Mouse (Mus musculus): ENCODE results near the gene Pfkfb4. TPM values are rescaled to one million over a fixed set of nuclear protein-coding genes. Genes with fewer than 3 reads are reported as not detected.

Pfkfb4 gene
- polyA plus RNA-seq, 1 experiment from 2014 or later = 15.1 TPM

- no peaks in the 10 kb centered on the region for H3K27me3 ChIP-seq (replicated peaks; ENCODE audit: control insufficient read depth, insufficient read depth, low read length)
- no peaks in the 10 kb centered on the region for H3K9me3 ChIP-seq (ENCODE audit: control insufficient read depth, low read length)
- 89% methylated on average over 13 of the region's 13 CpGs for WGBS
- no peak for ATAC-seq
- no peak overlapping the region for H3K4me3 ChIP-seq (ENCODE audit: low read length)
- no peak overlapping the region for H3K27ac ChIP-seq (ENCODE audit: low read length)
- no peak overlapping the region for H3K9ac ChIP-seq (ENCODE audit: low read depth, low read length)
- 0 out of 2 replicates have a peak, but pooled peaks cover 4% of the 10 kb centered on the region for H3K36me3 ChIP-seq (ENCODE audit: control insufficient read depth, insufficient read depth, low read length)
- peaks cover 10% of the 10 kb centered on the region for H3K4me1 ChIP-seq (ENCODE audit: control insufficient read depth, insufficient read depth, low read length)
- no peak overlapping the region for H3K4me2 ChIP-seq (ENCODE audit: low read depth, low read length)
Observed at GRCm38 (mm10) chr9:109051011-109051501, 59.5 kb downstream of the Pfkfb4 start.

- Histone ChIP-seq H3K9me3 (ENCODE audit: control insufficient read depth, low read length) (no peaks in the 10 kb centered on the region), H3K27me3 (replicated peaks; ENCODE audit: control insufficient read depth, insufficient read depth, low read length) (no peaks in the 10 kb centered on the region), H3K4me1 (ENCODE audit: control insufficient read depth, insufficient read depth, low read length) (peaks cover 10% of the 10 kb centered on the region), H3K4me2 (ENCODE audit: low read depth, low read length) (no peak overlapping the region), H3K9ac (ENCODE audit: low read depth, low read length) (no peak overlapping the region), H3K4me3 (ENCODE audit: low read length) (no peak overlapping the region), H3K27ac (ENCODE audit: low read length) (no peak overlapping the region), H3K36me3 (ENCODE audit: control insufficient read depth, insufficient read depth, low read length) (0 out of 2 replicates have a peak, but pooled peaks cover 6% of the 10 kb centered on the region)
- no peak for ATAC-seq
- WGBS = 90% methylated on average over 10 of the region's 10 CpGs
Observed at GRCm38 (mm10) chr9:109051651-109052489, 60.3 kb downstream of the Pfkfb4 start.

- Histone ChIP-seq H3K27me3 (replicated peaks; ENCODE audit: control insufficient read depth, insufficient read depth, low read length) (no peaks in the 10 kb centered on the region), H3K4me3 (ENCODE audit: low read length) (no peak overlapping the region), H3K9ac (ENCODE audit: low read depth, low read length) (no peak overlapping the region), H3K27ac (ENCODE audit: low read length) (no peak overlapping the region), H3K9me3 (ENCODE audit: control insufficient read depth, low read length) (no peaks in the 10 kb centered on the region), H3K36me3 (ENCODE audit: control insufficient read depth, insufficient read depth, low read length) (0 out of 2 replicates have a peak, but pooled peaks cover 6% of the 10 kb centered on the region), H3K4me1 (ENCODE audit: control insufficient read depth, insufficient read depth, low read length) (peaks cover 10% of the 10 kb centered on the region), H3K4me2 (ENCODE audit: low read depth, low read length) (no peak overlapping the region)
- 90% methylated on average over 9 of the region's 9 CpGs for WGBS
- ATAC-seq = no peak
Observed at GRCm38 (mm10) chr9:109052490-109053260, 61.1 kb downstream of the Pfkfb4 start.

- no peak for ATAC-seq
- Histone ChIP-seq H3K36me3 (ENCODE audit: control insufficient read depth, insufficient read depth, low read length) (0 out of 2 replicates have a peak, but pooled peaks cover 6% of the 10 kb centered on the region), H3K4me1 (ENCODE audit: control insufficient read depth, insufficient read depth, low read length) (peaks cover 11% of the 10 kb centered on the region), H3K27me3 (replicated peaks; ENCODE audit: control insufficient read depth, insufficient read depth, low read length) (no peaks in the 10 kb centered on the region), H3K27ac (ENCODE audit: low read length) (no peak overlapping the region), H3K9ac (ENCODE audit: low read depth, low read length) (no peak overlapping the region), H3K4me2 (ENCODE audit: low read depth, low read length) (no peak overlapping the region), H3K9me3 (ENCODE audit: control insufficient read depth, low read length) (no peaks in the 10 kb centered on the region), H3K4me3 (ENCODE audit: low read length) (no peak overlapping the region)
- 81% methylated on average over 3 of the region's 3 CpGs for WGBS
Observed at GRCm38 (mm10) chr9:109053366-109053765, 61.8 kb downstream of the Pfkfb4 start.

- H3K27ac ChIP-seq (ENCODE audit: low read length) = no peak overlapping the region
- H3K36me3 ChIP-seq (ENCODE audit: control insufficient read depth, insufficient read depth, low read length) = 0 out of 2 replicates have a peak, but pooled peaks cover 6% of the 10 kb centered on the region
- H3K4me2 ChIP-seq (ENCODE audit: low read depth, low read length) = no peak overlapping the region
- 73% methylated on average over 6 of the region's 6 CpGs for WGBS
- peaks cover 15% of the 10 kb centered on the region for H3K4me1 ChIP-seq (ENCODE audit: control insufficient read depth, insufficient read depth, low read length)
- no peak overlapping the region for H3K4me3 ChIP-seq (ENCODE audit: low read length)
- no peak overlapping the region for H3K9ac ChIP-seq (ENCODE audit: low read depth, low read length)
- no peaks in the 10 kb centered on the region for H3K9me3 ChIP-seq (ENCODE audit: control insufficient read depth, low read length)
- ATAC-seq = no peak
- no peaks in the 10 kb centered on the region for H3K27me3 ChIP-seq (replicated peaks; ENCODE audit: control insufficient read depth, insufficient read depth, low read length)
Observed at GRCm38 (mm10) chr9:109053851-109054250, 62.3 kb downstream of the Pfkfb4 start.

DNA sequence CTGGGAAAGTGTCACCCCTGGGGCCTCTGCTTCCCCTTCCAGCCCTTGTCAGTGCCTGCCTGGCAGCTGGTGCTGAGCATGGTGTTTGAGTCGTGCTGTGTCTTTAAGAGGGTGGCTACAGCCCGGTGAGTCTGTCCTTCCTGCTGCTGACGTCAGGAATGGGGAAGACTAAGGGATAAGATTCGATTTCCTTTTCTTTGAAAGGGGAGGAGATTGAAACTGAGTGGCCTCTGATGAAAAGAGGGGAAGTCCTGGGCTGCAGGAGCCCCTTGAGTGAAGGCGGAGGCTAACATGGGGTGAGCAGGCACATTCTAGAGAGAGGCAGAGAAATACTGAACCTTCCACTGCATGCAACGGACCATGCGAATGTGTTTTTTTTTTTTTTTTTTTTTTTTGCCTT, 63.1 kb downstream of the Pfkfb4 start:
- Histone ChIP-seq H3K27ac (ENCODE audit: low read length) (peak overlapping the region; percentile 84), H3K36me3 (ENCODE audit: control insufficient read depth, insufficient read depth, low read length) (0 out of 2 replicates have a peak, but pooled peaks cover 6% of the 10 kb centered on the region), H3K4me3 (ENCODE audit: low read length) (peak overlapping the region; percentile 39), H3K9me3 (ENCODE audit: control insufficient read depth, low read length) (no peaks in the 10 kb centered on the region), H3K4me1 (ENCODE audit: control insufficient read depth, insufficient read depth, low read length) (peaks cover 16% of the 10 kb centered on the region), H3K27me3 (replicated peaks; ENCODE audit: control insufficient read depth, insufficient read depth, low read length) (no peaks in the 10 kb centered on the region), H3K4me2 (ENCODE audit: low read depth, low read length) (peak overlapping the region; percentile 57), H3K9ac (ENCODE audit: low read depth, low read length) (peak overlapping the region; percentile 68)
- 4% methylated on average over 7 of the region's 7 CpGs for WGBS
- ATAC-seq = peak; percentile 81

DNA sequence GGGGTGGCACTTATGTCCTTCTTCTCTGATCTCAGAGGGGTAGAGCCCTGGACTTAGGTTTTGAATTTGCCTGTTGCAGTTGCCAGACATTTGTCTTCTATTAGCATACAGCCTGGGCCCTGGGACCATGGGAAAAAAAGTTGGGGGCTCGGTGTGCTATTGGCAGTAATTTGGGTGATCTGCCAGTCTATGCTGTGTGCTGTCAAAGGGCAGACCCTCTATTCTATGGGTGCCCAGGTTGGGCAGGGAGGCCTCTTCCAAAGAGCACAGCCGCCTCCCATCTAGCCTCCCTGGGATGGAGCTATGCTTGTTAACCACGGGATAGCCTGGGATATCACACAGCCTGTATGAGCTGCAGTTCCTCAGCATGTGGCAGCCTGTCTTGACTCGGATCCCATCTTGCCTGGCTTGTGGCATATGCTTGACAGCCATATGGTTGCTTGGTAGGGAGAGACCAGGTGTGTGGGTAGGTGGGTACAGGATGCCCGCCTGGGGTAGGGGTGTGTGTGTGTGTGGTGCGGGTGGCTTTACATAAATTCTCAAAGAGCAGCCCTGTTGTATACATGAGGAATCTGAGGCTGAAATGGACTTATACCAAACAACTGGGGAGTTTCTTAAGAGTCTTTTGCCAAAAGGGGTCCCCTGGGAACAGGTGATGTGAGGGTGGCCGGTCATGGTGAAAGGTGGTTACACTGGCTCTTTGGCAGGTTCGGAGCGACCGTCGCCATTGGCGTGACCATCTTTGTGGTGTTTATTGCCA, 63.9 kb downstream of the Pfkfb4 start:
- Histone ChIP-seq H3K9me3 (ENCODE audit: control insufficient read depth, low read length) (no peaks in the 10 kb centered on the region), H3K9ac (ENCODE audit: low read depth, low read length) (peak overlapping the region; percentile 68), H3K27ac (ENCODE audit: low read length) (peak overlapping the region; percentile 84), H3K36me3 (ENCODE audit: control insufficient read depth, insufficient read depth, low read length) (0 out of 2 replicates have a peak, but pooled peaks cover 6% of the 10 kb centered on the region), H3K4me1 (ENCODE audit: control insufficient read depth, insufficient read depth, low read length) (peaks cover 16% of the 10 kb centered on the region), H3K4me2 (ENCODE audit: low read depth, low read length) (peak overlapping the region; percentile 57), H3K4me3 (ENCODE audit: low read length) (peak overlapping the region; percentile 39), H3K27me3 (replicated peaks; ENCODE audit: control insufficient read depth, insufficient read depth, low read length) (no peaks in the 10 kb centered on the region)
- ATAC-seq = no peak
- WGBS = 88% methylated on average over 12 of the region's 12 CpGs

DNA sequence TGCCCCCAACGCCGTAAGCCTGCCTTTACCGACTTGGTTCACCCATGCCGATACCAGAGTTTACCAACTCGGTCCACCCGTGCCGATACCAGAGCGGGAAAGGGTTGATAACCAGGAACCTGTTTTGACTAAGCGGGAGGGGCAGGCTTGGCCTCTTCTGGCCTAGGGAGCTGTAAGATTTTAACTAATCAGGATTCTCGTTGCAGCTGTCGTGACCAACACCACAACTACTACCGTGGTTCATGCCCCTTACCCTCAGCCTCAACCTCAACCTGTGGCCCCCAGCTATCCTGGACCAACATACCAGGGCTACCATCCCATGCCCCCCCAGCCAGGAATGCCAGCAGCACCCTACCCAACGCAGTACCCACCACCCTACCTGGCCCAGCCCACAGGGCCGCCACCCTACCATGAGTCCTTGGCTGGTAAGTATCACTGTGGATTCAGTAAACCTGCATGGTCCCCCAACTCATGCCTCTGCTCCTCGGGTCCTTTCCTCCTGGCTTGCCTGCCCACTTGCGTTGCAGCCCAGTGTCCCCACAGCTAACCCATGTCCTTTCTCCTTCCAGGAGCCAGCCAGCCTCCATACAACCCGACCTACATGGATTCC, 64.6 kb downstream of the Pfkfb4 start:
- Histone ChIP-seq H3K36me3 (ENCODE audit: control insufficient read depth, insufficient read depth, low read length) (0 out of 2 replicates have a peak, but pooled peaks cover 6% of the 10 kb centered on the region), H3K4me2 (ENCODE audit: low read depth, low read length) (no peak overlapping the region), H3K4me1 (ENCODE audit: control insufficient read depth, insufficient read depth, low read length) (peaks cover 16% of the 10 kb centered on the region), H3K27ac (ENCODE audit: low read length) (no peak overlapping the region), H3K4me3 (ENCODE audit: low read length) (no peak overlapping the region), H3K9ac (ENCODE audit: low read depth, low read length) (0 out of 2 replicates have a peak overlapping the region, but pooled peaks have one; percentile 16), H3K9me3 (ENCODE audit: control insufficient read depth, low read length) (no peaks in the 10 kb centered on the region), H3K27me3 (replicated peaks; ENCODE audit: control insufficient read depth, insufficient read depth, low read length) (no peaks in the 10 kb centered on the region)
- WGBS = 88% methylated on average over 17 of the region's 17 CpGs
- ATAC-seq = no peak
